Mouse (Mus musculus): Measurements from ENCODE around the gene 2310033P09Rik. TPM values are rescaled to one million over a fixed set of nuclear protein-coding genes. Genes with fewer than 3 reads are reported as not detected.

2310033P09Rik gene
- total RNA-seq, 2 experiments from 2014 or later, result 21.6 to 22.3 TPM

DNA sequence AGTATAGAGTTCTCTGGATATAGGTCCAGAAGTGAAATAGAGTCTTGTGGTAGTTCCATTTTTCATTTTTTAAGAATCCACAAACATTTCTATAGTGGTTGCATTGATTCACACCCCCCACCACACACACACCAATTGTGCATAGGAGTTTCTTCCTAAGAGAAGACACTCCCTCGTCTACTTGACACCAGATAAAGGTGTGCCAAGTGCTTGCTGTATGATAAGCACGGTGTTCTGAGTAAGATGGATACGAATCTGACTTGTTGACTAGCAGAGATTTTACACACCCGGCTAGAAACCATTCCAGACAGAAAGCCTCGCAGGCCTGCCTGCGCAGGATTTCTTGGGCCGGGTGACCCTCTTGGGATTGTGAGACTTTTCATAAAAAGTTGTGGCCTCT is 51.5 kb downstream of the 2310033P09Rik start:
- DNase-seq (ENCODE audit: low spot score in 2 of 2), result no peak
- no peak overlapping the region for H3K4me3 ChIP-seq
- no peak for TF ChIP-seq CTCF (conservative IDR thresholded peaks at IDR 0.05)
- H3K27ac ChIP-seq, result no peak overlapping the region

Other genes starting within 250 kb of the 2310033P09Rik start
- gene Trim11, start 230.2 kb upstream of the 2310033P09Rik start, total RNA-seq (2021), result 10 to 100 TPM; 32.5 to 35.5 TPM
- gene Obscn, start 71.9 kb upstream of the 2310033P09Rik start, total RNA-seq (2021), result 1 to 10 TPM; 1.2 to 1.5 TPM
- gene Iba57, start 44.6 kb upstream of the 2310033P09Rik start, total RNA-seq (2021), result 1 to 10 TPM; 7.8 to 8.7 TPM
- 10 to 100 TPM; 10.2 to 10.8 TPM for gene Gjc2, start 25.1 kb upstream of the 2310033P09Rik start, total RNA-seq (2021)
- 100 to 1,000 TPM; 134 to 136 TPM for gene Guk1, start 16.1 kb upstream of the 2310033P09Rik start, total RNA-seq (2021)
- 10 to 100 TPM; 37.3 to 39.3 TPM for gene Mrpl55, start 5.8 kb upstream of the 2310033P09Rik start, total RNA-seq (2021)
- 100 to 1,000 TPM; 498 to 523 TPM for gene Arf1, start 19.9 kb downstream of the 2310033P09Rik start, total RNA-seq (2021)
- under 1 TPM in 1 of 2 experiments, not detected in 1; 0.13 TPM for gene Wnt3a, start 82.4 kb downstream of the 2310033P09Rik start, total RNA-seq (2021)
- 1 to 10 TPM; 3.8 TPM for gene Wnt9a, start 98.6 kb downstream of the 2310033P09Rik start, total RNA-seq (2021)
- not detected for gene Prss38, start 167.3 kb downstream of the 2310033P09Rik start, total RNA-seq (2021)
- gene Jmjd4, start 241.7 kb downstream of the 2310033P09Rik start, total RNA-seq (2021), result 10 to 100 TPM; 27.0 to 28.0 TPM
- 100 to 1,000 TPM; 341 to 356 TPM for gene Snap47, start 242.9 kb downstream of the 2310033P09Rik start, total RNA-seq (2021)